Mouse (Mus musculus): ENCODE results near the gene Blmh.

GRCm38 (mm10) chr11:76946203-76946585 lies 21.6 kb downstream of the Blmh start:
- TF ChIP-seq CTCF (IDR thresholded peaks at IDR 0.05; ENCODE audit: low read depth, low read length) = no peak
- TF ChIP-seq POLR2A (IDR thresholded peaks at IDR 0.05; ENCODE audit: borderline replicate concordance, low read depth, low read length) = no peak
